Mouse (Mus musculus) lung, postnatal 0 days (tissue): ENCODE results near the gene 4930404N11Rik.

Source experiments
- CTCF ChIP-seq: IDR thresholded peaks from 2 replicates; pipeline ENCODE4 v1.5.1; 2016; ENCODE audit warnings: antibody characterized with exemption, mild to moderate bottlenecking
- EP300 ChIP-seq: IDR thresholded peaks from 2 replicates; pipeline ENCODE4 v1.6.1; 2016; ENCODE audit warnings: antibody characterized with exemption, mild to moderate bottlenecking, control low read depth

GRCm38 (mm10) chr10:81326858-81327257 is 38.8 kb downstream of the 4930404N11Rik start:
- TF ChIP-seq CTCF, result no peak
- peak; percentile 69 for TF ChIP-seq EP300
